Mouse (Mus musculus) midbrain, embryonic 15.5 days (tissue): ENCODE measurements around the gene Lce1f. TPM values are rescaled to one million over a fixed set of nuclear protein-coding genes. Genes with fewer than 3 reads are reported as not detected.

Source experiments
- ATAC-seq: fragments of 200-750 bp; cut with Nextera tagmentation; replicated peaks from 2 replicates; pipeline ENCODE4 v1.8.0; 2017; ENCODE audit warnings: moderate TSS enrichment
- H3K27ac ChIP-seq: fragments of 300-500 bp; sonication (generic); 2 replicates; pipeline ENCODE4 v1.5.1; 2015; ENCODE audit warnings: mild to moderate bottlenecking, inconsistent platforms
- H3K27me3 ChIP-seq: fragments of 300-500 bp; sonication (generic); replicated peaks from 2 replicates; pipeline ENCODE4 v1.6.1; 2015; ENCODE audit warnings: inconsistent platforms
- H3K36me3 ChIP-seq: fragments of 300-500 bp; sonication (generic); replicated peaks from 2 replicates; pipeline ENCODE4 v1.6.1; 2015; ENCODE audit warnings: inconsistent platforms
- H3K4me1 ChIP-seq: fragments of 300-500 bp; sonication (generic); 2 replicates; pipeline ENCODE4 v1.6.1; 2015; ENCODE audit warnings: inconsistent platforms
- H3K4me2 ChIP-seq: fragments of 300-500 bp; sonication (generic); 2 replicates; pipeline ENCODE4 v1.6.1; 2015; ENCODE audit warnings: inconsistent platforms, mild to moderate bottlenecking, moderate library complexity
- H3K4me3 ChIP-seq: fragments of 300-500 bp; sonication (generic); 2 replicates; pipeline ENCODE4 v1.5.1; 2015; ENCODE audit warnings: mild to moderate bottlenecking, inconsistent platforms
- H3K9ac ChIP-seq: fragments of 300-500 bp; sonication (generic); 2 replicates; pipeline ENCODE4 v1.6.1; 2015; ENCODE audit warnings: mild to moderate bottlenecking, inconsistent platforms
- H3K9me3 ChIP-seq: fragments of 300-500 bp; sonication (generic); 2 replicates; pipeline ENCODE4 v1.6.1; 2016; ENCODE audit warnings: inconsistent platforms
- polyA plus RNA-seq: library from polyadenylated mRNA; unstranded; fragments of >200 nt; fragmentation: Nextera tagmentation; extraction: Ambion mirVana; gene quantifications from 2 replicates; pipeline ENCODE4 v1.2.1, GENCODE M21; 2015

Lce1f gene
- polyA plus RNA-seq, 1 experiment from 2014 or later, result not detected

GRCm38 (mm10) chr3:92670215-92670614 is 49.9 kb downstream of the Lce1f start, which contains the start of gene Lce1a2:
TSS of gene Lce1a2 (minus strand) at chr3:92670315.
- Histone ChIP-seq H3K36me3 (no peaks in the 10 kb centered on the region), H3K9ac (no peak within 1 kb of the TSS), H3K4me3 (no peak within 1 kb of the TSS), H3K27ac (no peak within 1 kb of the TSS), H3K27me3 (no peaks in the 10 kb centered on the region), H3K4me1 (no peaks in the 10 kb centered on the region), H3K4me2 (no peak within 1 kb of the TSS), H3K9me3 (no peaks in the 10 kb centered on the region)
- no peak for ATAC-seq

Other genes with a start within 250 kb of the Lce1f start
- 0.28 TPM in 1 of 2 replicates, not detected in the other for gene Sprr1a, start 234.5 kb downstream of the Lce1f start, polyA plus RNA-seq
- not detected in 2 replicates for gene Sprr4, start 219.9 kb downstream of the Lce1f start, polyA plus RNA-seq
- gene 2310046K23Rik, start 185.8 kb downstream of the Lce1f start, polyA plus RNA-seq, result not detected in 2 replicates
- gene Ivl, start 146.6 kb downstream of the Lce1f start, polyA plus RNA-seq, result not detected in 2 replicates
- not detected in 2 replicates for gene Smcp, start 131.4 kb downstream of the Lce1f start, polyA plus RNA-seq
- gene 2210017I01Rik, start 112.9 kb downstream of the Lce1f start, polyA plus RNA-seq, result not detected in 2 replicates
- gene Lce6a, start 98.7 kb downstream of the Lce1f start, polyA plus RNA-seq, result not detected in 2 replicates
- not detected in 2 replicates for gene Lce1a1, start 72.0 kb downstream of the Lce1f start, polyA plus RNA-seq
- not detected in 2 replicates for gene Lce1b, start 63.4 kb downstream of the Lce1f start, polyA plus RNA-seq
- gene Lce1a2, start 50.0 kb downstream of the Lce1f start, polyA plus RNA-seq, result not detected in 2 replicates
- gene Lce1c, start 41.1 kb downstream of the Lce1f start, polyA plus RNA-seq, result not detected in 2 replicates
- gene Lce1d, start 33.1 kb downstream of the Lce1f start, polyA plus RNA-seq, result not detected in 2 replicates
- gene Lce1e, start 11.3 kb downstream of the Lce1f start, polyA plus RNA-seq, result not detected in 2 replicates
- not detected in 2 replicates for gene Gm38119, start 18.7 kb upstream of the Lce1f start, polyA plus RNA-seq
- gene Lce1g, start 32.0 kb upstream of the Lce1f start, polyA plus RNA-seq, result not detected in 2 replicates
- not detected in 2 replicates for gene Lce1h, start 44.7 kb upstream of the Lce1f start, polyA plus RNA-seq
- not detected in 2 replicates for gene Lce1i, start 58.5 kb upstream of the Lce1f start, polyA plus RNA-seq
- not detected in 2 replicates for gene Lce1j, start 70.2 kb upstream of the Lce1f start, polyA plus RNA-seq
- not detected in 2 replicates for gene Lce1k, start 87.5 kb upstream of the Lce1f start, polyA plus RNA-seq
- gene Kprp, start 106.9 kb upstream of the Lce1f start, polyA plus RNA-seq, result not detected in 2 replicates
- not detected in 2 replicates for gene Lce1l, start 130.9 kb upstream of the Lce1f start, polyA plus RNA-seq
- gene 2310050C09Rik, start 149.9 kb upstream of the Lce1f start, polyA plus RNA-seq, result not detected in 2 replicates
- not detected in 2 replicates for gene Lce3a, start 205.9 kb upstream of the Lce1f start, polyA plus RNA-seq
- not detected in 2 replicates for gene Lce3b, start 212.6 kb upstream of the Lce1f start, polyA plus RNA-seq
- not detected in 2 replicates for gene Lce3c, start 224.1 kb upstream of the Lce1f start, polyA plus RNA-seq
- gene Lce3d, start 237.0 kb upstream of the Lce1f start, polyA plus RNA-seq, result not detected in 2 replicates
- gene Lce3e, start 246.7 kb upstream of the Lce1f start, polyA plus RNA-seq, result not detected in 2 replicates